Mouse (Mus musculus) forebrain, embryonic 14.5 days (tissue): Measurements from ENCODE around the gene Aldh5a1. TPM values are rescaled to one million over a fixed set of nuclear protein-coding genes. Genes with fewer than 3 reads are reported as not detected.
"Not testable (repeated sequence)": the region's sequence is repeated elsewhere in the genome, so short reads cannot be mapped to it uniquely, and the experiment has no call there.

ENCODE experiments used
- ATAC-seq: fragments of 200-750 bp; cut with Nextera tagmentation; 2 replicates; pipeline ENCODE4 v1.8.0; 2017; ENCODE audit warnings: mild to moderate bottlenecking, moderate library complexity
- DNase-seq: peaks from one replicate; pipeline ENCODE4 v3.0.0-alpha.2; 2015; ENCODE audit warnings: low spot score
- H3K27ac ChIP-seq: fragments of 300-500 bp; sonication (generic); 2 replicates; pipeline ENCODE4 v1.5.1; 2014; ENCODE audit warnings: low read depth, mild to moderate bottlenecking, control low read depth, low read length, moderate library complexity
- H3K27me3 ChIP-seq: fragments of 300-500 bp; sonication (generic); replicated peaks from 2 replicates; pipeline ENCODE4 v1.6.1; 2014; ENCODE audit warnings: low read length, control low read depth, mixed read lengths; ENCODE audit not compliant: control insufficient read depth, insufficient read depth
- H3K36me3 ChIP-seq: fragments of 300-500 bp; sonication (generic); 2 replicates; pipeline ENCODE4 v1.6.1; 2014; ENCODE audit warnings: low read length, control low read depth; ENCODE audit not compliant: control insufficient read depth, insufficient read depth
- H3K4me1 ChIP-seq: fragments of 300-500 bp; sonication (generic); 2 replicates; pipeline ENCODE4 v1.6.1; 2014; ENCODE audit warnings: antibody characterized with exemption, low read length, control low read depth; ENCODE audit not compliant: control insufficient read depth, insufficient read depth
- H3K4me2 ChIP-seq: fragments of 300-500 bp; sonication (generic); 2 replicates; pipeline ENCODE4 v1.6.1; 2014; ENCODE audit warnings: mild to moderate bottlenecking, control low read depth, low read length
- H3K4me3 ChIP-seq: fragments of 300-500 bp; sonication (generic); 2 replicates; pipeline ENCODE4 v1.5.1; 2014; ENCODE audit warnings: low read depth, low read length, control low read depth
- H3K9ac ChIP-seq: fragments of 300-500 bp; sonication (generic); 2 replicates; pipeline ENCODE4 v1.6.1; 2014; ENCODE audit warnings: mild to moderate bottlenecking, low read length, control low read depth, moderate library complexity
- H3K9me3 ChIP-seq: fragments of 300-500 bp; sonication (generic); replicated peaks from 2 replicates; pipeline ENCODE4 v1.6.1; 2016; ENCODE audit warnings: low read length, control low read depth, mixed read lengths; ENCODE audit not compliant: control insufficient read depth
- WGBS: fragments of 180-500 bp; shearing (Covaris S2); extraction: QIAGEN DNeasy Blood & Tissue Kit; methylation state at CpG from one replicate; pipeline ENCODE4 v1.1.7; 2014; 5-methylcytosine and 5-hydroxymethylcytosine counted together
- polyA plus RNA-seq: library from polyadenylated mRNA; unstranded; fragments of >200 nt; fragmentation: Nextera tagmentation; extraction: Ambion mirVana; gene quantifications from 2 replicates; pipeline ENCODE4 v1.2.1, GENCODE M21; 2014

Aldh5a1 gene
- 7.5 and 8.0 TPM in 2 replicates for polyA plus RNA-seq

DNA sequence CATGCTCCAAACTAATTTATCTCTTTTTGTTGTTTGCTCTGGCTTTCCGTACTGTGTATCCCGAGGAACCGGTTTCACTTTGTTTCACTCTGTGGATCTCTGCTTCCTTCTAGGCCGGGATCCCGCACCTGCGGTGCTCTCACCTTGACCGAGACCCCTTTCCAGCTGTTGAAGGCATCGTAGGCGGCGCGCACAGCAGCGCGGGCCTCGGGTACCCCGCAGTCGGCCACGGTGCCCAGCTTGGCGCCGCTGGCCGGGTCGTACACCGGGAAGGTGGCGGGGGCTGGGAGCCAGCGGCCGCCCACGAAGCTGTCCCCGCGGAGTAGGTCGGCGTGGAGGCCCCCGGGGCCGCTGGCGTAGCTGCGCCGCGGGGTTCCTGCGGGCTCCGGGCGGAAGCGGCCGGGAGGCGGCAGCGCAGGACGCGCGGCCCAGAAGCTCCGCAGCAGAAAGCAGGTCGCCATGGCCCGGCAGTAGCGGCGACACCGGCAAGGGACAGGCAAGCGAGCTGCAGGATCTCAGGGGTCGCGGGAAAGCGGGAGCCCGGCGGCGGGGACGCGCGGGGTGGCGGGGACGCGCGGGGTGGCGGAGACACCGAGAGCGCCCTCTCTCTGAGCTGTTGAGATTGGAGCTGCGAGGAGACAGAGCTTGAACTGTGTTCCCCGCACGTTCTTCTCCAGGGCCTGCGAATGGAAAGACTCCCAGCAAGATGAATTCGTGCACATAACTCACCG lies at the start of gene Aldh5a1:
Gene Aldh5a1, minus strand, starts transcription at position 554 of the 731 bp plus-strand sequence.
- H3K9ac ChIP-seq: peak within 1 kb of the TSS; percentile 88
- DNase-seq: peak; percentile 84
- H3K36me3 ChIP-seq: no peaks in the 10 kb centered on the region
- peak within 1 kb of the TSS; percentile 74 for H3K27ac ChIP-seq
- peak within 1 kb of the TSS; percentile 81 for H3K4me2 ChIP-seq
- peak within 1 kb of the TSS; percentile 85 for H3K4me3 ChIP-seq
- peaks cover 4% of the 10 kb centered on the region; the same call in 1 of the 2 replicates for H3K4me1 ChIP-seq
- H3K27me3 ChIP-seq: no peaks in the 10 kb centered on the region
- H3K9me3 ChIP-seq: no peaks in the 10 kb centered on the region
- ATAC-seq: peak; percentile 91
- under 1% methylated on average over 75 of the region's 75 CpGs for WGBS

DNA sequence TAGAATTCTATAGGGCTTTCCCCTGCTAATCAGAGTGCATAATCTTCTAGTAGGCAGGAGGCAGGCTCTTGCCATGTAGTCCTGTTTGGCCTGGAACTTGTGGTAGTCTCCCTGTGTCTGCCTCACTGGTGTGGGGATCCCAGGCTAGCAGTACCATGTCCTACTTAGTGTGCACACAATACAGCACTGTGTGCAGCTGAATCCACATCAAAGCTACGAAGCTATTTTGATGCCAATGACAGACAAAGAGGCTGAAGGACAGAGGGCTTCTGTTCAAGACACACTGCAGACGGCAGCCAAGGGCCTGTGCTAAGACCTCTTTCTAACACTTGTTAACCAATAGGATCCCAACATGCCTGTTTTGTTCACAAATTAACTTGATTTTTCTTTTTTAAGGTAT lies 48.0 kb upstream of the Aldh5a1 start:
- H3K4me2 ChIP-seq: no peak overlapping the region
- WGBS: 35% methylated on average over 2 of the region's 2 CpGs
- H3K36me3 ChIP-seq: peaks cover 12% of the 10 kb centered on the region; the same call in 1 of the 2 replicates
- no peak overlapping the region for H3K4me3 ChIP-seq
- 0 out of 2 replicates have a peak overlapping the region, but pooled peaks have one; percentile 21 for H3K27ac ChIP-seq
- no peak overlapping the region for H3K9ac ChIP-seq
- peaks cover 4% of the 10 kb centered on the region; the same call in 1 of the 2 replicates for H3K4me1 ChIP-seq
- H3K9me3 ChIP-seq: no peaks in the 10 kb centered on the region
- peak; percentile 33 for DNase-seq
- peak; percentile 33; the same call in 1 of the 2 replicates for ATAC-seq
- no peaks in the 10 kb centered on the region for H3K27me3 ChIP-seq

DNA sequence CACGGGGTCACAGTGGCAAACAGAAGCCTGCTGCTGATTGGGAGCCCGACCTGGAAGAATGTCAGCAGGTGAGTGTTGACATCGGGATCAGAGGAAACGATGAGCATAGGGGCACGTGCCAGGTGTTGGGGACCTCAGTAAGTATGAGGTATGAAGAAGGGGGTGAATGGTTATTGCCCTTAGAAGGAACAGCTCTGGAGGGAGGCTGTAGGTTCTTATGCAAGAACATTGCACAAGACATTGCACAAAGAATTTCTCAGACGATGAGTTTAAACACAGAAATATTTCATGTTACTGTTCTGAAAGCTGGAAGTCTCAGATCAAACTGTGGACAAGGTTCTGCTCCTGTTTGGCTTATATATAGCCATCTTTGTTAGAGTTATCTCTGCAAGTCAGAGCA lies 43.6 kb upstream of the Aldh5a1 start:
- DNase-seq (no peak), ATAC-seq (no peak)
- 94% methylated on average over 6 of the region's 6 CpGs for WGBS
- H3K27ac ChIP-seq: no peak overlapping the region
- H3K9ac ChIP-seq: no peak overlapping the region
- H3K4me3 ChIP-seq: no peak overlapping the region
- H3K36me3 ChIP-seq: no peaks in the 10 kb centered on the region
- no peaks in the 10 kb centered on the region for H3K27me3 ChIP-seq
- no peak overlapping the region for H3K4me2 ChIP-seq
- H3K4me1 ChIP-seq: peaks cover 4% of the 10 kb centered on the region; the same call in 1 of the 2 replicates
- H3K9me3 ChIP-seq: no peaks in the 10 kb centered on the region

DNA sequence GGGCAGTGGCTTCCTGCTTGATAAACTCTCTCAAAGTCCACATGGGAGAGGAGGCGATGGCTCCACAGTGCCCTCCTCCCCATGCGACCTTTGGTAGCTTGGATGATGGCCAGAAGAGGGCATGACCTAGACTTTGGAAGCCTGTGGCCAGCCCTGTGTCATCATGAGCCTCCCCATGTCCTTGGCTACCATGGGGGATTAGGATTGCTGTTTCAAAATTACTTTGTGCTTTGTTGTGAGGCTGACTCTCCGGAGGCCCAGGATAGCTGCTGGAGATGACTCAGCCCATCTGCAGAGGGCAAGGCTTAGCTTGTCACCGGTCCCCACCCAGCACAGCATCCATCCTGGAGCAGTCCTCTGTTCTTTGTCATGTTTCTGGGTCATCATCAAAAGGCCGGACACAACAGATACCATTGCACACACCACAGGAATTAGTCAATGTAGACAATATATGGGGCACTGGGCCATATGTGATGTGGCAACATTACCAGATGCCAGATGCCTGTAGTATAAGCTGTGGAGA lies 40.4 kb upstream of the Aldh5a1 start:
- ATAC-seq (no peak), DNase-seq (no peak)
- 88% methylated on average over 5 of the region's 5 CpGs for WGBS

DNA sequence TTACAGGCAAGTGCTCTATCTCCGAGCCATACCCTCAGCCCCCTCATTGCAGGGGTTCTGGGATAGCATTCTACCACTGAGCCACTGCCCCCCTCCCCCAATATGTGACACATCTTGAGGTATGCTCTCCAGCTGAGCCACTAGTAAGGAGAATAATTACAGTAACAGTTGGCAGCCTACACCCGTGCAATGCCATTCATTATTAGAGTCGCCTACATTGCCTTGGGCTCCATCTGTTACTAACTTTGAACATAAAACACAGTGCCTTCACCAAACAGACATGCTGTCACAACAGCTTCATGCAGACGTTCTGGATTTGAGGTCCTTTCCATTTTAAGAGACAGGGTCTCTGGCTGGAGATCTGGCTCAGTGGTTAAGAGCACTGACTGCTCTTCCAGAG lies 38.9 kb upstream of the Aldh5a1 start:
- DNase-seq: peak; percentile 61
- 45% methylated on average over 4 of the region's 4 CpGs for WGBS
- no peaks in the 10 kb centered on the region for H3K27me3 ChIP-seq

More for the DNA sequence above, 40.4 kb upstream of the Aldh5a1 start:
- no peaks in the 10 kb centered on the region for H3K27me3 ChIP-seq
- H3K4me3 ChIP-seq: no peak overlapping the region
- H3K27ac ChIP-seq: no peak overlapping the region
- H3K36me3 ChIP-seq: no peaks in the 10 kb centered on the region
- H3K4me1 ChIP-seq: no peaks in the 10 kb centered on the region
- no peak overlapping the region for H3K4me2 ChIP-seq
- H3K9me3 ChIP-seq: no peaks in the 10 kb centered on the region
- no peak overlapping the region for H3K9ac ChIP-seq

DNA sequence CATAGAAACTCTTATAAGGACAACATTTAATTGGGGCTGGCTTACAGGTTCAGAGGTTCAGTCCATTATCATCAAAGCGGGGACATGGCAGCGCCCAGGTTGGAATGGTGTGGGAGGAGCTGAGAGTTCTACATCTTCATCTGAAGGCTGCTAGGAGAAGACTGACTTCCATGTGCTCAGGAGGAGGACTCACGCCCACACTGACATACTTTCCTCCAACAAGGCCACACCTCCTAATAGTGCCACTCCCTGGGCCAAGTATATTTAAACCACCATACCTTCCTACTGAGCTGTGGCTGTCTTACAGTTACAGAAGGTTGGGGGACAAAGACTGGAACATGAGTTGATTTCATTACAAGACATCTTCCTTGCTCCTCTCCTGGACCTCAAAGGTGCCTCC lies 34.3 kb upstream of the Aldh5a1 start:
- H3K36me3 ChIP-seq, H3K4me2 ChIP-seq, H3K4me1 ChIP-seq, H3K9me3 ChIP-seq, ATAC-seq, H3K27me3 ChIP-seq, H3K4me3 ChIP-seq, DNase-seq, H3K9ac ChIP-seq, H3K27ac ChIP-seq: not testable (repeated sequence)
- 94% methylated on average over 3 of the region's 3 CpGs for WGBS

More for the DNA sequence above, 38.9 kb upstream of the Aldh5a1 start:
- no peak overlapping the region for H3K4me3 ChIP-seq
- no peaks in the 10 kb centered on the region for H3K4me1 ChIP-seq
- H3K4me2 ChIP-seq: no peak overlapping the region
- H3K36me3 ChIP-seq: no peaks in the 10 kb centered on the region
- H3K27ac ChIP-seq: no peak overlapping the region
- H3K9ac ChIP-seq: no peak overlapping the region
- peak; percentile 89 for ATAC-seq
- H3K9me3 ChIP-seq: no peaks in the 10 kb centered on the region

DNA sequence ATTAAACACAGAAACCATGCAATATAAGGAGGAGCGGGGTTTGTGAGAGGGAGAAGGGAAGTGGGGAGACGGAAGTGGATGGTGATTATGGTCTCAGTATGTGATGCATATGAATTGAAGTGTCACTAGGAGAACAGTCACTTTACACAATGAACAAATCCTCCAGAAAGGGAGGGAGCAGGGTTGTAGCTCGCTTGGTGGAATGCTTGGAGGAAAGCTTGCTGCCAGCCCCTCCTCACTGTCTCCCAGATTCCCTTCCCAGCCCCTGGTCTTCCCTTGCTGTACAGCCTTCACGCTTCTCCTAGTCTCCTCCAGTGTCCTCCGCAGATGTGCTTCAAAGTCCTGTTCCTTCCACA lies 28.4 kb upstream of the Aldh5a1 start:
- DNase-seq (no peak), ATAC-seq (no peak)
- WGBS: 47% methylated on average over 5 of the region's 5 CpGs
- Histone ChIP-seq H3K9ac (peak overlapping the region; percentile 1; the same call in 1 of the 2 replicates), H3K36me3 (no peaks in the 10 kb centered on the region), H3K4me1 (no peaks in the 10 kb centered on the region), H3K4me2 (peak overlapping the region; percentile 40), H3K4me3 (peak overlapping the region; percentile 17), H3K9me3 (no peaks in the 10 kb centered on the region), H3K27me3 (no peaks in the 10 kb centered on the region), H3K27ac (no peak overlapping the region)

DNA sequence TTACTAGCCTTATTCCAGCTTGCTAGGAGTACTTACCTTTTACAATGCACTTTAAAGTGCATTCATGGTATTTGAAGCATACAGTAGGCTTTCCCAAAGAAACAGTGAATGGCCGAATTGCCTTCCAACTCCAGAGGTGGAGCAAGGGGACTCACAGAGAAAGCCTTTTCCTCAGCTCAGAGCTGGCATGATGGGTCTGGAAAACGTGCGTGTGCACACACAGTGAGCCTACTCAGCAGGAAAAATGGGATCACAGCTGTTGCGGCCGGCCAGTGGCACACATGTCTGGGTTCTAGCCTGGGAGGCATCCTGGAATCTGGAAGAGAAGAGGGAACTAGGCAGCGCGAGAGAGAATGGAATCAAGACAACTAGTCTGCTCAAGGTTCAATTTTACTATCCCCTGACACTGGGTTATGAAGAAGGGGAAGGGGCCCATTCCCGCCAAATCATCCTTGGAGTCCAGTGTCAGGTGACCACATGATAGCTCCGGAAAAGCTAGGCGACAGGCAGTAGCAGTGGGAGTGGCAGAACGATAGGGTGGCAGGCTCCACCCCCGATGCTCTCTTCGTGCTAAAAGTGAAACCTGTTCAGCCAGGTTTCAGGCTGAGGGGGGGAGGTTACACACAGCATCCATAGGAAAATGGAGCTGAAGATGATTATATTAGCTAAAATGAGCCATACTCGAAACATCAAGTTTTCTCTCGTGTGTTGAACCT lies 27.8 kb upstream of the Aldh5a1 start:
- Histone ChIP-seq H3K9ac (peak overlapping the region; percentile 1; the same call in 1 of the 2 replicates), H3K9me3 (no peaks in the 10 kb centered on the region), H3K4me2 (peak overlapping the region; percentile 40), H3K4me3 (peak overlapping the region; percentile 17), H3K4me1 (no peaks in the 10 kb centered on the region), H3K27me3 (no peaks in the 10 kb centered on the region), H3K36me3 (no peaks in the 10 kb centered on the region), H3K27ac (no peak overlapping the region)
- ATAC-seq (no peak), DNase-seq (no peak)
- 21% methylated on average over 15 of the region's 15 CpGs for WGBS
